Mouse (Mus musculus) ovary, adult 10 weeks (tissue): ENCODE results near the gene Lrrtm3. TPM values are rescaled to one million over a fixed set of nuclear protein-coding genes. Genes with fewer than 3 reads are reported as not detected.

Source experiments
- polyA plus RNA-seq: library from polyadenylated mRNA; stranded (reverse); fragments of 350-450 nt; fragmentation: Illumina TruSeq; extraction: RNeasy Lipid Tissue Mini Kit (QIAGEN cat#74804); gene quantifications from one replicate; pipeline ENCODE4 v1.2.3, GENCODE M21; 2014

Lrrtm3 gene
- 5.0 TPM for polyA plus RNA-seq

GRCm38 (mm10) chr10:64089680-64090460, at the start of gene Lrrtm3:
Gene Lrrtm3, minus strand, starts transcription at chr10:64090277.

GRCm38 (mm10) chr10:63927334-63927733, 162.7 kb downstream of the Lrrtm3 start, which contains the start of gene Gm10118:
Gene Gm10118, minus strand, starts transcription at chr10:63927434.

Other genes starting within 250 kb of the Lrrtm3 start
- gene Gm10118, start 162.8 kb downstream of the Lrrtm3 start, polyA plus RNA-seq: 0.23 TPM